Mouse (Mus musculus) macrophage (primary cell): Measurements from ENCODE around the gene Tenm2. TPM values are rescaled to one million over a fixed set of nuclear protein-coding genes. Genes with fewer than 3 reads are reported as not detected.

Experiments used
- H3K27ac ChIP-seq: fragments of 350-480 bp; formaldehyde crosslinking; 2 replicates; pipeline ENCODE4 v1.9.0; 2021
- H3K36me3 ChIP-seq: fragments of 350-480 bp; formaldehyde crosslinking; 2 replicates; pipeline ENCODE4 v1.9.0; 2021; ENCODE audit errors: inconsistent target
- H3K4me3 ChIP-seq: fragments of 350-480 bp; formaldehyde crosslinking; 2 replicates; pipeline ENCODE4 v1.9.0; 2021; ENCODE audit errors: inconsistent target
- H3K79me2 ChIP-seq: fragments of 350-480 bp; formaldehyde crosslinking; 2 replicates; pipeline ENCODE4 v1.9.0; 2021; ENCODE audit errors: inconsistent target
- WGBS: methylation state at CpG from one replicate; pipeline ENCODE4 v1.1.7; 2026; ENCODE audit warnings: inconsistent platforms; ENCODE audit not compliant: missing documents; 5-methylcytosine and 5-hydroxymethylcytosine counted together
- polyA plus RNA-seq: library from polyadenylated mRNA; stranded (reverse); fragments of 250-400 nt; gene quantifications from 3 replicates; pipeline ENCODE4 v1.2.4, GENCODE M21; 2018; ENCODE audit warnings: inconsistent platforms

Gene Tenm2
- polyA plus RNA-seq, 1 experiment from 2014 or later, result not detected

- Histone ChIP-seq H3K79me2 (no peaks in the 10 kb centered on the region), H3K27ac (no peak overlapping the region), H3K4me3 (no peak overlapping the region), H3K36me3 (no peaks in the 10 kb centered on the region)
- WGBS, result 70% methylated on average over 9 of the region's 9 CpGs
Observed at GRCm38 (mm10) chr11:36452436-36452835, 783.3 kb downstream of the Tenm2 start.

GRCm38 (mm10) chr11:36446351-36446750, 789.4 kb downstream of the Tenm2 start:
- Histone ChIP-seq H3K4me3 (no peak overlapping the region), H3K27ac (no peak overlapping the region), H3K36me3 (no peaks in the 10 kb centered on the region), H3K79me2 (no peaks in the 10 kb centered on the region)
- 76% methylated on average over 2 of the region's 2 CpGs for WGBS

- Histone ChIP-seq H3K4me3 (no peak overlapping the region), H3K79me2 (no peaks in the 10 kb centered on the region), H3K36me3 (no peaks in the 10 kb centered on the region), H3K27ac (no peak overlapping the region)
- WGBS, result 89% methylated on average over 7 of the region's 7 CpGs
Observed at GRCm38 (mm10) chr11:36443821-36444220, 791.9 kb downstream of the Tenm2 start.

- H3K4me3 ChIP-seq, result no peak overlapping the region
- no peaks in the 10 kb centered on the region for H3K79me2 ChIP-seq
- H3K36me3 ChIP-seq, result no peaks in the 10 kb centered on the region
- 67% methylated on average over 6 of the region's 6 CpGs for WGBS
- H3K27ac ChIP-seq, result no peak overlapping the region
Observed at GRCm38 (mm10) chr11:36441801-36442200, 794.0 kb downstream of the Tenm2 start.

DNA sequence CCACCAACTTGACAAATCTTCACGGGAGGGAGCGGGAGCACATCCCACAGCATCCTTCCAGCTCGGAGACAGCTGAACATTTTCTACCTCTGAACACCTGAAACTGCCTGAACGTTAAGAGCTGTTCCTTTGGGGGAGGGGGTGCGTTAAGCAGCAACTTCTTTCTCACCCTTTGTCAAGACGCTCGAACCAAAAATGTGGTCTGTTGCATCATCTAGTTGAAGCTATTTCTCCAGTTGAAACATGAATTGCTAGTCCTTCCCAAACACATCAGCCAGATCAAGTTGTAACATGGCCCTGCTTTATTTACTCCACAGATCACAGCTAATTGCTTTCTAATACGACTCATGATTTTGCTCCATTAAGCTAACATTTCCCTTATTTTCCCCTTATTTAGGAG, 799.5 kb downstream of the Tenm2 start:
- H3K4me3 ChIP-seq, result no peak overlapping the region
- 70% methylated on average over 8 of the region's 8 CpGs for WGBS
- no peak overlapping the region for H3K27ac ChIP-seq
- H3K79me2 ChIP-seq, result no peaks in the 10 kb centered on the region
- no peaks in the 10 kb centered on the region for H3K36me3 ChIP-seq

GRCm38 (mm10) chr11:36428947-36429346, 806.8 kb downstream of the Tenm2 start:
- H3K27ac ChIP-seq, result no peak overlapping the region
- WGBS, result 88% methylated on average over 5 of the region's 5 CpGs
- H3K79me2 ChIP-seq, result no peaks in the 10 kb centered on the region
- no peak overlapping the region for H3K4me3 ChIP-seq
- H3K36me3 ChIP-seq, result no peaks in the 10 kb centered on the region

DNA sequence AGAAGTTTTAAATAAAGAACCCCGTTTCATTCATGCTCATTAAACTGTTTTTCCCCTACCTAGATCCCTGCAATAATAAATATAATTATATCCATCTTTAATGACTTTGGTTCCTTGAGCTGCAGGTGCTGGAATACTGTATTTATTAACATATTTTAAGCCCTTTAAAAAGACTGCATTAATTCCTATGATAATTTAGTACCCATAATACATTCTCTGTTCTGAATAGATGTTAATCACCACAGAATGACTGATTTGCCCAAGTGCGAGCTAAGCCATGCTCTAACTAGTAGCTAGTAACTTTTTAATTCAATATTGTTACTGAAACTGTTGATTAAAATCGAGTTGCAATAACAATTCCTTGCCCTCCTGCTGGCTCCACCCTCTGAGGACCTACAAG, 810.8 kb downstream of the Tenm2 start:
- WGBS, result 67% methylated on average over 3 of the region's 3 CpGs
- Histone ChIP-seq H3K79me2 (no peaks in the 10 kb centered on the region), H3K4me3 (no peak overlapping the region), H3K27ac (no peak overlapping the region), H3K36me3 (no peaks in the 10 kb centered on the region)

GRCm38 (mm10) chr11:36420047-36420446, 815.7 kb downstream of the Tenm2 start:
- Histone ChIP-seq H3K36me3 (no peaks in the 10 kb centered on the region), H3K27ac (no peak overlapping the region), H3K79me2 (no peaks in the 10 kb centered on the region), H3K4me3 (no peak overlapping the region)
- 86% methylated on average over 7 of the region's 7 CpGs for WGBS

- no peak overlapping the region for H3K4me3 ChIP-seq
- 77% methylated on average over 7 of the region's 7 CpGs for WGBS
Observed at GRCm38 (mm10) chr11:36415244-36415643, 820.5 kb downstream of the Tenm2 start.

GRCm38 (mm10) chr11:36410881-36411280, 824.9 kb downstream of the Tenm2 start:
- 88% methylated on average over 13 of the region's 13 CpGs for WGBS
- H3K4me3 ChIP-seq, result no peak overlapping the region

More at GRCm38 (mm10) chr11:36415244-36415643, 820.5 kb downstream of the Tenm2 start:
- H3K27ac ChIP-seq, result no peak overlapping the region
- H3K36me3 ChIP-seq, result no peaks in the 10 kb centered on the region
- H3K79me2 ChIP-seq, result no peaks in the 10 kb centered on the region

DNA sequence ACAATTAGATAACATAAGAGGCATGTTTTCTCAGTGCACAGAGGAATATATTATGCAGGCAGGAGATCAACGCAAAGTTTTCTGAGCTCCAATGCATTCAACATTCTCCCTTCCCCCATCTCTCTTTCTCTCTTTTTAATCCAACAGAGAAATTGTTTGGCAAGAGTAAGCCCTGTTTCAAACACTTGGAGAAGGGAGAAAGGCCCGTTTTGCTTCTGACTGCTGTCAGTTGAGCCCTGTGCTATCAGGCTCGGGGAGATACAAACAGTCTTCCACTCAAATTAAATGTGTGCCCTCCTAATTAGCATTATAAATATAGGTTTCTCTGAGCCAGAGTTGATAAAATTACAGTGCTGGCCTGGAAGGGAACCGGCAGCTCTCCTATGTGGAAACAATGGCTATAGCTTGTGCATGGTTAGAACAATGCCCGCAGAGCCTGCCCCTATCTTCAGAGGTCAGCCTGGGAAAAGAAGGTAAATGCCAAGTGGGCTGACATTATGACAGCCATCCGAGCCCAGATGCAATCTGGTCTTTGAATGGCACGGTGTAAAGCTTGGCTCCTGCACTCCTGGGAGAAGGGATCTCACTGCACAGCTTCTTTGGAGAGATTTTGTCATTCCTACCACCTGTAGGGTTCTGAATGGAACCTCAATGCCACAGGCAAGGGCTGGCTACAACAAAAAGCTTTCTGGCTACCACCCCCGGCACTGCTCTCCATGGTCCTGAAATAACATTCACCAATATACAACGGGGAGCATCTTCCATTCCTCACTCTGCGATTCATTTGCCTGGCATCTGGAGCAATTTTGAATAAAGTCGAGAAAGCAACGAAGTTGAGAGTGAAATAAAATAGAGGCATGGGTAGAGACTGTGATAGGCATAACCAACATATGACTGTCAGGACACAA, 839.7 kb downstream of the Tenm2 start:
- no peaks in the 10 kb centered on the region for H3K36me3 ChIP-seq
- WGBS, result 55% methylated on average over 12 of the region's 12 CpGs
- H3K4me3 ChIP-seq, result no peak overlapping the region
- H3K27ac ChIP-seq, result no peak overlapping the region
- H3K79me2 ChIP-seq, result no peaks in the 10 kb centered on the region

More at GRCm38 (mm10) chr11:36410881-36411280, 824.9 kb downstream of the Tenm2 start:
- Histone ChIP-seq H3K36me3 (no peaks in the 10 kb centered on the region), H3K27ac (no peak overlapping the region), H3K79me2 (no peaks in the 10 kb centered on the region)

DNA sequence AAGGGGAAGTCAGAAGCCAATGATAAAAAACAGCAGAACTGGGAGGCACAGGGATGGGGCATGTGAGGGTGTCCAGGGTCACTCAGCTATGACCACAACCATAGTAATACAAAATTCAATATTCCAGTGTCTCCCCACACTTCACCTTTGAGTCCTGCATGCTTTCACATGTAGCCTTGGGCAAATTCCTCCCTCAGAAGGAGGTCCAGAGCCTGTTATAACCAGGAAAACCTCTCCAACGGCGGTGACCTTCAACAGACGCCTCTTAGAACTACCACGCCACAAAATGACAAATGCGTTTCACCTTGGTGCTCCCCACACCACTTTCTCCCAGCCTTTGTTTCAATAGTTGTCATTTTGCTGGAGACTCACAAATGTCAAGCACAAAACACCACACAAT, 851.1 kb downstream of the Tenm2 start:
- H3K36me3 ChIP-seq, result no peaks in the 10 kb centered on the region
- no peaks in the 10 kb centered on the region for H3K79me2 ChIP-seq
- no peak overlapping the region for H3K4me3 ChIP-seq
- no peak overlapping the region for H3K27ac ChIP-seq
- 91% methylated on average over 5 of the region's 5 CpGs for WGBS

DNA sequence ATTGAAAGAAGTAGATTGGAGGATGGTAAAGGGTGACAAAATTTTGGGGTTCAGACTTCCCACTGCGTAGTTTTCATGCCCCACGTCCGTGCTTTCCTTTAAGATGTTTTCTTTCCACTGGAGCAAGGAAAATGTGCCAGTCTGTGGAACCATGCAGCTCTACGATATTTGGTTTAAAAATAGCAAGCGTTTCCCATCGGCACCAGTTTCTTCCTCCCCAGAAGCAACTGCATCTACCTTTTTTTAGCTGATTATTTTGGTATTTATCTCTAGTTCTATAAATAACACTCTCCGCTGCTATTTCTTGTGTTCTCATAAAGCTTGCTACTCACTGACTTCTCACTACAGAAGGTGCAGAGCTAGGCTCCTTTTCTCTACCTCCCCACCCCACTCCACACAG, 864.0 kb downstream of the Tenm2 start:
- Histone ChIP-seq H3K27ac (no peak overlapping the region), H3K36me3 (no peaks in the 10 kb centered on the region), H3K4me3 (no peak overlapping the region), H3K79me2 (no peaks in the 10 kb centered on the region)
- WGBS, result 94% methylated on average over 7 of the region's 7 CpGs

- no peaks in the 10 kb centered on the region for H3K36me3 ChIP-seq
- no peaks in the 10 kb centered on the region for H3K79me2 ChIP-seq
- 91% methylated on average over 5 of the region's 5 CpGs for WGBS
- H3K4me3 ChIP-seq, result no peak overlapping the region
- no peak overlapping the region for H3K27ac ChIP-seq
Observed at GRCm38 (mm10) chr11:36365067-36365466, 870.7 kb downstream of the Tenm2 start.

- Histone ChIP-seq H3K79me2 (no peaks in the 10 kb centered on the region), H3K36me3 (no peaks in the 10 kb centered on the region), H3K27ac (no peak overlapping the region), H3K4me3 (no peak overlapping the region)
- 87% methylated on average over 8 of the region's 9 CpGs for WGBS
Observed at GRCm38 (mm10) chr11:36364441-36364840, 871.3 kb downstream of the Tenm2 start.
